Mouse (Mus musculus) E14TG2a.4 (cell line): ENCODE results near the gene Tnr.

Source experiments
- H3K27me3 ChIP-seq: 2 replicates; pipeline ENCODE4 v1.6.1; 2014; ENCODE audit warnings: low read length, control low read depth; ENCODE audit not compliant: insufficient read depth
- H3K36me3 ChIP-seq: 2 replicates; pipeline ENCODE4 v1.6.1; 2014; ENCODE audit warnings: low read length, control low read depth; ENCODE audit not compliant: insufficient read depth
- H3K4me1 ChIP-seq: replicated peaks from 2 replicates; pipeline ENCODE4 v1.6.1; 2014; ENCODE audit warnings: low read depth, low read length, control low read depth
- H3K4me3 ChIP-seq: replicated peaks from 2 replicates; pipeline ENCODE4 v1.5.1; 2014; ENCODE audit warnings: mild to moderate bottlenecking, low read length
- H3K9me3 ChIP-seq: 2 replicates; pipeline ENCODE4 v1.6.1; 2014; ENCODE audit warnings: low read length, control low read depth
- CTCF ChIP-seq: conservative IDR thresholded peaks from 2 replicates; pipeline ENCODE4 v1.5.1; 2014; ENCODE audit warnings: low read length
- NANOG ChIP-seq: IDR thresholded peaks from 2 replicates; pipeline ENCODE4 v1.6.1; 2014; ENCODE audit warnings: borderline replicate concordance, low read length, mixed read lengths
- POU5F1 ChIP-seq: IDR thresholded peaks from 2 replicates; pipeline ENCODE4 v1.6.1; 2014; ENCODE audit warnings: low read length, borderline replicate concordance

Gene Tnr

DNA sequence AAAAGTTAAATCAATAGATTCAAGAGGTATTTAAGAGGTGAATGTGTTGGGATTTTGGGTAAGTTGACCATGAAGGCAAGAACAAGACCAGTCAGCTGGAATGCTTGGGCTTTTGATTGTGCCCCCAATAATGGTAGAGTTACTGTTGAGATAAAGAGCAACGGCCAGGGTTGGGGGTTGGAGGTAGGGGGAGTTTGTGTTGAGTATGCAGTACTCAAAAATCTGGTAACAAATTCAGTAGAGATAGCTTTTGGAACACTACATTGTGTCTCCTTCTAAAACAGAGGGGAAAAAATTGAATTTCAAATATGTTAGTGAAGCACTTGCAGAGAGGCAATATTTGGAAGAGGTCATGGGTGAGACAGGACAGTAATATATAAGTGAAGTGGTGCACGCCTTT, 49.5 kb downstream of the Tnr start:
- Histone ChIP-seq H3K36me3 (no peaks in the 10 kb centered on the region), H3K4me1 (no peaks in the 10 kb centered on the region), H3K4me3 (no peak overlapping the region), H3K27me3 (no peaks in the 10 kb centered on the region), H3K9me3 (no peaks in the 10 kb centered on the region)
- no peak for TF ChIP-seq POU5F1
- no peak for TF ChIP-seq NANOG
- TF ChIP-seq CTCF, result no peak

DNA sequence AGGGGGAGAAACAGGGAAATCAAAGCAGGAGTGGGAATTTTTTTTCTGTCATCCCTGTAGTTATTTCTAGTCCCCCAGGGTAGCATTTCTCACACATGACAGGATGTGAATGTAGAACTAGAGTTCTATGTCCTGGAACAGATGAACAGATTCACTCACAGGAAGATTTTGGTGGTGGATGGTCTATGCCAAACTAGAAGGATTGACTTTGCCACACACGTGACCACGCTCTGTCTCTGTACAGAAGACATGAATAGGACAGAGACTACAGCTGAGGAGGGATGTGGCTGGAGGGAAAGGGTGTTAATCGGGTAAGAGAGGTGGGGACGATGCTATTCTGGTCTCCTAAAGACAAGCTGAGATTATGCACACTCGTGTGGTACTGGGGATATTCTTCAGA, 51.1 kb downstream of the Tnr start:
- no peak overlapping the region for H3K4me3 ChIP-seq

DNA sequence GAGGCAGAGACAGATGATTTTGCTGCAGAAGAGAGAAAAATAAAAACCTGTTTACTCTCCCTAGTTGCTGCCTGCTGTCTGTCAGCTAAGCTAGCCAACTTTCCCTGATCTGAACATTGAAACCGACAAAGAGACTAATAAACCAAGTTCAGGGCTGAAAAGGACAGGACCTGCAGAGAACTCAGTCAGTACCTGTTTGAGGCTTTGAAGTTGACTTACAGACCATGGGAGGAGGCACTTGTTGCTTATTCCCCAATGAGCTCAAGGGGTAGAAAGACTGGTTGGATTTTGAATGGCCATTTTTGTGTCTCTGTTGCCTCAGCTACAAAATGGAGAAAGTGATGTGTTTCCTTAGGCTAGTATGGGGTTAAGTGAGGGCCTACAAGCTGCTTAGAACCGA, 52.7 kb downstream of the Tnr start:
- H3K9me3 ChIP-seq, result no peaks in the 10 kb centered on the region
- no peaks in the 10 kb centered on the region for H3K4me1 ChIP-seq
- peaks cover 8% of the 10 kb centered on the region; the same call in 1 of the 2 replicates for H3K27me3 ChIP-seq
- TF ChIP-seq CTCF (no peak), POU5F1 (no peak), NANOG (no peak)
- no peak overlapping the region for H3K4me3 ChIP-seq
- no peaks in the 10 kb centered on the region for H3K36me3 ChIP-seq

More for the DNA sequence above, 51.1 kb downstream of the Tnr start:
- no peaks in the 10 kb centered on the region for H3K36me3 ChIP-seq
- 0 out of 2 replicates have a peak, but pooled peaks cover 4% of the 10 kb centered on the region for H3K27me3 ChIP-seq
- no peaks in the 10 kb centered on the region for H3K9me3 ChIP-seq
- TF ChIP-seq CTCF (no peak), POU5F1 (no peak), NANOG (no peak)
- no peaks in the 10 kb centered on the region for H3K4me1 ChIP-seq

DNA sequence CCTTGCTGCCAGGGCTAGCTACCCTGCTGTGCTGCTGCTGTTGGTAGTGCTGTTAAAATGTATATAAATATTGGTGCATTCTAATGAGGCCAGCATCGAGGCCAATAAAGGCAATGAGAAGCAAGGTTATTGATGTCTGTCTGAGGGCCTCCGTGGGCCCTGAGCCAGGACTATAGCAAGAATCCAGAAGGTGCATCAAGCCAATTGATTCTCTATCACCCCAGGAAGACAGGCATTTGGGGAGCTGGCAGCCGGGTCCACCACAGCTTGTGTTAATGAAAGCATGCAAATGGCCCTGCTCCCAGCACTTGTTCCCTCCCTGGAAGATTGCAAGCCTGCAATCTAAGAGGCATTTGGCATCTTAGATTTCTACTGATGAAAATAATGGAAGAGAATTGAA, 54.8 kb downstream of the Tnr start:
- peaks cover 13% of the 10 kb centered on the region for H3K9me3 ChIP-seq
- no peaks in the 10 kb centered on the region for H3K36me3 ChIP-seq
- H3K4me1 ChIP-seq, result no peaks in the 10 kb centered on the region
- TF ChIP-seq CTCF (no peak), POU5F1 (no peak), NANOG (no peak)
- peak overlapping the region; percentile 3; the same call in 1 of the 2 replicates for H3K4me3 ChIP-seq
- peaks cover 8% of the 10 kb centered on the region; the same call in 1 of the 2 replicates for H3K27me3 ChIP-seq

DNA sequence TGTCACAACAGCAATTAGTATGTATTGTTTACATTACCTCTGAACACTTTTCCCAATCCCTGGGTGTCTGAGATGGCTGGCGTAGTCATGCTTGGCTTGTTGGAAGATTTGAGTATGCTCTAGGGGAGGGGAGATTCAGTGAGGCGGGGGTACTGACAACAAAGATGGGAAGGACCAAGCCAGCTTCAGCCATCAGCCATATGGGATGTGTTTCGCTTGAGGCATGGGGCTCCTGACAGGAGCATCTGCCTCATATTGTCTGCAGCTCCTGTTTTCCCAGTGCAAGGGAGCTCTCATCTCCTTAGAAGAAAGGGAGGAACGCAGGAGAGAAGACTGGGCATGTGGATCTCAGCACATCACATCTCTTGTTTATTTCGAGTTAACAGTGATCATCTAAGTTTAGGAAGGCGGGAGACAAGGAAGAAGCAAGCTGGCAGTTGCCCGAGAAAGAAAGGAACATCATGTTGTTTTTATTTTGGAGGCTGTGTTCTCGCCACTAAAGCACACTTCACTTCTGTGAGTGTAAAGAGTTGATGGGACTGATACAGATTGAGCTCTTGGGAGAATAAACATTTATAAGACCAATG, 56.9 kb downstream of the Tnr start:
- TF ChIP-seq CTCF, result no peak
- TF ChIP-seq POU5F1, result no peak
- no peak for TF ChIP-seq NANOG
- no peak overlapping the region for H3K4me3 ChIP-seq
- H3K27me3 ChIP-seq, result peaks cover 8% of the 10 kb centered on the region; the same call in 1 of the 2 replicates
- peaks cover 22% of the 10 kb centered on the region for H3K9me3 ChIP-seq
- no peaks in the 10 kb centered on the region for H3K36me3 ChIP-seq
- no peaks in the 10 kb centered on the region for H3K4me1 ChIP-seq

DNA sequence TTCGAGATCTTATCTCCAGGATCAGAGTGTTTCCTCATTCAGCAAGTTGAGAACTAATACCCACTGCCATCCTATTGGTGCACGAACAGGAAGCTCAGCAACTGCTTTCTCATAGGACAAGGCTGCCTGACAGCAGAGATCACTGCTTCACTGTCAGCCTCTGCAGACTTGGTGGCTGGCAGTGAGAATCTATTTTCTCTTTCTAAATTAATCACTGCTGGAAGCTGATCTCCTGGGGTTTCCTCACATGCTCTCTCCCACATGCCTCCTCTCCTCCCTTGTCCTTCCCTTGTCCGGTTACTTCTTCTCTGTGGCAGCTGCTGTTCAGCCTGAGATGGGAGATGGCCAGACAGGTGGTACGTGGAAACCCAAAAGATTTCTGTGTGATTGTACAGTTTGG, 60.3 kb downstream of the Tnr start:
- Histone ChIP-seq H3K4me1 (no peaks in the 10 kb centered on the region), H3K9me3 (peaks cover 22% of the 10 kb centered on the region), H3K27me3 (peaks cover 11% of the 10 kb centered on the region; the same call in 1 of the 2 replicates), H3K4me3 (no peak overlapping the region), H3K36me3 (no peaks in the 10 kb centered on the region)
- TF ChIP-seq POU5F1 (no peak), CTCF (no peak), NANOG (no peak)

DNA sequence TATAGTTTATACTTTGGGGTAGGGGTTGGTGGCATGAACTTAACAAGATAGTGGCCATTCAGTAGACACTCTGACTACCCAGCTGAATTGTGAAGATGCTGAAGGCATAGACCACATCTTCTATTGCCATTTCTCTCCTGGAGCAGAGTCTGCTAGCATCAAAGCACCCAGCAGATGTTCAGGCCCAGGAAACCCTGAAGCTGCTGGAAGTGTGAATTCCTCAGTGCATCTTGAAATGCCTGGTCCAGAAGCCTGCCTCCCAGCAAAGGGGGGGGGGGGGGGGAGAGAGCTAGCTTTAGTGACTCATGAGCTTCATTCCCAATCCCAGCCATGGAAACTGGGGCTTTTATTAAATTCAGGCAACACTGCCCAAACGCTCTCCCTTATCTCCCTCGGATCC, 65.2 kb downstream of the Tnr start:
- H3K9me3 ChIP-seq, result peaks cover 5% of the 10 kb centered on the region; the same call in 1 of the 2 replicates
- no peaks in the 10 kb centered on the region for H3K4me1 ChIP-seq
- H3K4me3 ChIP-seq, result no peak overlapping the region
- peaks cover 3% of the 10 kb centered on the region; the same call in 1 of the 2 replicates for H3K27me3 ChIP-seq
- H3K36me3 ChIP-seq, result no peaks in the 10 kb centered on the region
- TF ChIP-seq POU5F1, result no peak

DNA sequence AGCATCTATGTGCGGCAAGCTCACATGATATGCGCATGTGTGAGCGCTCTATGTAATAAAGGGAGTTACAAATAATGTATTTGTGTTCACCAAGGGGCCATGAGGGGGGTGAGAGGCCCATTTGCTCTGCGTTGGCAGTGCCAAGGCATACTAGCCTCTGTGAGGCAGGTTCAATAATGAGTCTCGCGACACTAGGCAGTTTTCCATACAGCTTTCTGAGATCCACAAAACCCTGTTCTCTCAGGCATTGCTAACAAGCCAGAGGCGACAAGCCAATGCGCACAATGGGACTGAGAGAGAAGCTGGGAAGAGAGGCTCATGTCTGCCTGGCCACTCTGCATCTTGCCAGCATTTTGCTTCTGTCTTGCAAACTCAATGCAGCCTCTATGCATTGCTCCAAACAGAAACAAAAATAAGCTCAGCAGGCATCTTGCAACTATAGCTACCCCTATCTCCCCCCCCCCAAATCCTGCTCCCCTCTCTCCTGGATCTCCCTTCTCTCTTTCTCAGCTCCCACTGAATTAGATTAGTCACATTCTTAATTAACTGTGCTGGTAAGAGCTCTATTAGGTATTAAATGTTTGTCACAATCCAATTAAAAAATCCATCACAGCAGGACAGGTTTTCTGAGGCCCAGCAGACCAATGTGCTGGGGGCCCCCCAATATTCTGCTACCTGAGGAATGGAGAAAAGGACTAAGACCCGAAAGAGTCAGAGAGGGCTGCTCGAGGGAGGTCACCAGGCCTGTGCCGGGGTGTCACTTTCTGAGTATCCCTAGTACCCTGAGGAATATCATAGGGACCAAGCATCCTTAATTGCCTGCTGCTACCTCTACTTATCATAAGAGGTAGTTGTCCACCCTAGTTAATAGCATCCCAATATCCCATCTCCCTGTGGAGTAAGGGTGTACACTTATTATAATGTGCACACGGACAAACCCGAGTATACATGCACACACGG, 70.8 kb downstream of the Tnr start:
- H3K9me3 ChIP-seq, result no peaks in the 10 kb centered on the region
- TF ChIP-seq NANOG (no peak), POU5F1 (no peak), CTCF (no peak)
- H3K4me1 ChIP-seq, result no peaks in the 10 kb centered on the region
- no peaks in the 10 kb centered on the region for H3K36me3 ChIP-seq
- no peaks in the 10 kb centered on the region for H3K27me3 ChIP-seq
- H3K4me3 ChIP-seq, result no peak overlapping the region

DNA sequence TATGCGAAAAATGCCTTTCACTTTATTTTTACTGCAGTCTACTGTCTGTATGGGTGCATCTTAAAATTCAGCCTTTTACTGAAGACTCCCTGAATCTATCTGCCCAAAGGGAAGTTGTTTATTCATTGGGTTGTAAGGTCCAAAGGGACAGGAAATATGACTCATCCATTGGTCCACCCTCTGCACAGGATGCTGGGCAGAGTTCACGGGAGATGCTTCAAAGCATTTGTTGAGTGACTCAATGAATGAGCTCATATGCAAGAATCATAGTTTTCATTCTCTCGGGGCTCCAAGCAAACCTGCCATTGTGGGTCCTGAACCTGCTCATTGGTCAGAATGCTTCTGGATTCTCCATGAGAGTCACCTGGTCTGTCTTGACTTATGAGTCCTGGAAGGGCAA, 72.2 kb downstream of the Tnr start:
- no peaks in the 10 kb centered on the region for H3K9me3 ChIP-seq
- H3K27me3 ChIP-seq, result no peaks in the 10 kb centered on the region
- no peak for TF ChIP-seq NANOG
- no peak for TF ChIP-seq POU5F1
- TF ChIP-seq CTCF, result no peak
- H3K4me3 ChIP-seq, result no peak overlapping the region
- H3K4me1 ChIP-seq, result no peaks in the 10 kb centered on the region
- H3K36me3 ChIP-seq, result no peaks in the 10 kb centered on the region
